Mouse (Mus musculus): ENCODE results near the gene Kdm7a. TPM values are rescaled to one million over a fixed set of nuclear protein-coding genes. Genes with fewer than 3 reads are reported as not detected.
A peak's percentile ranks its signal among the peaks of the same experiment; 100 is the strongest.

Kdm7a gene
- 5.2 and 5.8 TPM in 2 replicates for polyA plus RNA-seq (2014; fragmentation: Nextera tagmentation; extraction: Ambion mirVana)

DNA sequence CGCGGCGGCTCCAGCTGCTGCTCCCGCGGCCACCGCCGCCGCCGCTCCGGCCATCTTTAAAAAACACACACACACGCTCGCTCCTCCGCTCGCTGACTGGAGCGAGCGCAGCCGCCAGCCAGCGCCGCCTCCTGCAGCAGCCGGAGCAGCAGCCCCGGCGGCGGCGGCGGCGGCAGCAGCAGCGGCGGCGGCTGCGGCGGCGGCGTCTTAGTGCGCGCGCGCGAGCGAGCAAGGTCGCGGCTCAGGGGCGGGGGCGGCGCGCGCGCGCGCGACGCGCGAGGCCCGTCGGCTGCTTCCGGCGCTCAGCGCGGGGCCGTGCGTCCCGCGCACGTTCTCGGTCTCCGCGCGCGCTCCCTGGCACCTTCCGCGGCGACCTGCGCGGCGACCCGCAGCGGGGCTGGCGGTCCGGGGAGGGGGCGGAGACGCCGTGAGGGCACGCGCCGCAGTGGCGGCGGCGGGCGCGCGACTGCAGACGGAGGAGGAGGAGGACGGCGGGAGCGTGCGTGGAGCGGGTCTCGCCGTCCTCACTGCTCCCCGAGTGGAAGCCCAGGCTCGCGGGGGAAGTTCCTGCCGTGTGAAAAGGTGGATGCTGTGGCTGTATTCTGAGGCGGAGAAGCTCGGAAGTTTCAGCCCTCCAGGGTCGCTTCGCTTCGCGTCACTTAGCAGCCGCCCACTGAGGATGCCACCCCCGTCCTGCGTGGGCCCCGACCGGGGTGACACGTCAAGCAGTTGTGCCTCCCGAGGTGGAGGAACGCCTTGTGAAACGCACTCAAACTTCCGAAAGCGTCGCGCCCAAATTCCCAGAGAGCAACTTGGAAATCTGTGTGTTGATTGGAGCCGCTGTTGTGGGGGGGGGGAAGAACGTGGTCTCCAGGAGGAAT lies at the start of gene Kdm7a:
Gene Kdm7a, minus strand, starts transcription at position 209 of the 881 bp plus-strand sequence.
- no peaks in the 10 kb centered on the region for H3K36me3 ChIP-seq (ENCODE audit: control insufficient read depth, insufficient read depth, low read length)
- H3K4me3 ChIP-seq (ENCODE audit: low read depth, low read length), result peak within 1 kb of the TSS; percentile 92
- H3K27me3 ChIP-seq (ENCODE audit: control insufficient read depth, insufficient read depth, low read length), result no peaks in the 10 kb centered on the region
- peak within 1 kb of the TSS; percentile 58 for H3K4me2 ChIP-seq
- ATAC-seq (replicated peaks; ENCODE audit: insufficient number of reproducible peaks, low FRiP score, low TSS enrichment), result peak; percentile 83
- peaks cover 6% of the 10 kb centered on the region; the same call in 1 of the 2 replicates for H3K4me1 ChIP-seq (ENCODE audit: control insufficient read depth, insufficient read depth, low read length)
- no peaks in the 10 kb centered on the region for H3K9me3 ChIP-seq (replicated peaks; ENCODE audit: control insufficient read depth, low read length)
- under 1% methylated on average over 108 of the region's 124 CpGs for WGBS (ENCODE audit: insufficient replicate concordance)
- peak within 1 kb of the TSS; percentile 95 for H3K9ac ChIP-seq (ENCODE audit: low read depth, low read length)
- H3K27ac ChIP-seq (ENCODE audit: low read depth, low read length), result peak within 1 kb of the TSS; percentile 95

DNA sequence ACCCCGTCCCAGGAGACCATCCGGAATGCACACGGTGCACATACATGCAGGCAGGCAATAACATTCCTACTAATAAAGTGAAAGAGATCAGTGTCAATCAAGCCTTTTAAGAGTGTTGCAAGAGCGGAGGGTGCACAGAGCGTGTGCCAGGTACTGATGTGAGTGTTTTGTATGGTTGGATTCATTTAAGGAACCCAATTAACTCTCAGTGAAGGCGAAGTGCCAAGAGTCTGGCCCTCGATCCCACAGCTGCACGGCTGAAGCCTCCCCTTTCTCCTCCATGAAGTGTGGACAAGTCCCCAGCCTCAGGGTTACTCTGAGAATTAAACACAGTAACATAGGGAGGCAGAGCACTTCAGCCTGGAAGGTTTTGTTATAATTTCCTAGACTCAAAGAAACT lies 48.7 kb upstream of the Kdm7a start:
- 74% methylated on average over 8 of the region's 8 CpGs for WGBS (ENCODE audit: insufficient replicate concordance)
- H3K4me2 ChIP-seq, result no peak overlapping the region
- no peak overlapping the region for H3K4me3 ChIP-seq (ENCODE audit: low read depth, low read length)
- H3K4me1 ChIP-seq (ENCODE audit: control insufficient read depth, insufficient read depth, low read length), result 0 out of 2 replicates have a peak, but pooled peaks cover 3% of the 10 kb centered on the region
- H3K27me3 ChIP-seq (ENCODE audit: control insufficient read depth, insufficient read depth, low read length), result peaks cover 11% of the 10 kb centered on the region; the same call in 1 of the 2 replicates
- no peak overlapping the region for H3K27ac ChIP-seq (ENCODE audit: low read depth, low read length)
- no peaks in the 10 kb centered on the region for H3K9me3 ChIP-seq (replicated peaks; ENCODE audit: control insufficient read depth, low read length)
- no peaks in the 10 kb centered on the region for H3K36me3 ChIP-seq (ENCODE audit: control insufficient read depth, insufficient read depth, low read length)
- H3K9ac ChIP-seq (ENCODE audit: low read depth, low read length), result no peak overlapping the region
- no peak for ATAC-seq (replicated peaks; ENCODE audit: insufficient number of reproducible peaks, low FRiP score, low TSS enrichment)

DNA sequence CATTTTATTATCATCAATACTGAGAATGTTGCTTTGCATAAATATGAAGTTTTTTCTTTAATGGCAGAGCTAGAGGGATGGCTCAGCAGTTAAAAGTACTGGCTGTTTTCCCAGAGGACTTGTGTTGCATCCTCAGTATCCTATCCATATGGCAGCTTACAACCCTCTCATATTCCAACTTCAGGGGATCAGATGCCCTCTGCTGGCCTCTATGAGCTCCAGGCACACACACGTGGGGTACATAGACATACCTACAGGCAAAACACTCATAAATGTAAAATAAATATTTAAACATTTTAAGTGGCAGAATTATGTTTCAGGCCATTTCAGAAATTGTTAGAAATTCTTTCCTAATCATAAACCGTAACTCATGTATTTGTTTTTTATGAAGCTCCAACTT lies 43.5 kb upstream of the Kdm7a start:
- no peak overlapping the region for H3K4me2 ChIP-seq
- no peak for ATAC-seq (replicated peaks; ENCODE audit: insufficient number of reproducible peaks, low FRiP score, low TSS enrichment)

DNA sequence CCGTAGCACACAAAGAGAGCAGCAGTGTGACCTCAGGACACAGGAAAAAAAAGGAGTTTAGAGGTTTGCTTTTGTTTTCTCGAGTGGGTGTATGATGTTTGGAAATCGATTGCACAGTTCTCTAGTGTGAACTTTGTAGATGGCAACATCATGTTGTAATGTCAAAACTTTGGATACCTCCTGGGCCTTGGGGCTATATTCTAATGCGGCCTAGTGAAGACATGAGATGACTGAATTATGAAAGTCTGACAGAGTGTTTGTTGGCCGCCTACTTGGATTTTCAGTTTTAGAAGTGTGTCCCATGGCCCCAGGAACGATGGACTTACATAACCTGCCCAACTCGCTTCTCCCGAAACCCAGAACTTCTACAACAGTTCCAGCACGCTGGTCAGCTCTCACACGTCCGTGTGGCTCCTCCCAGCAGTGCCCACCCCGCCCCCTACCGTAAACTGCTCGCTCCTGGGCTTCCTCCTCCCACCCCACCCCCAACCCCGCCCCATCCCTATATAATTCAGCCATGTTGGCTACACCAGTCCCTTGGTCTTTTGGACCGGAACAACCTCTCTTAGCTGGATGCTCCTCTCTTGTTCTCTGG lies 42.7 kb upstream of the Kdm7a start:
- 45% methylated on average over 16 of the region's 16 CpGs for WGBS (ENCODE audit: insufficient replicate concordance)

More for the DNA sequence above, 43.5 kb upstream of the Kdm7a start:
- Histone ChIP-seq H3K27me3 (ENCODE audit: control insufficient read depth, insufficient read depth, low read length) (0 out of 2 replicates have a peak, but pooled peaks cover 2% of the 10 kb centered on the region), H3K27ac (ENCODE audit: low read depth, low read length) (no peak overlapping the region), H3K4me1 (ENCODE audit: control insufficient read depth, insufficient read depth, low read length) (no peaks in the 10 kb centered on the region), H3K36me3 (ENCODE audit: control insufficient read depth, insufficient read depth, low read length) (no peaks in the 10 kb centered on the region), H3K9ac (ENCODE audit: low read depth, low read length) (no peak overlapping the region), H3K4me3 (ENCODE audit: low read depth, low read length) (no peak overlapping the region), H3K9me3 (replicated peaks; ENCODE audit: control insufficient read depth, low read length) (no peaks in the 10 kb centered on the region)
- WGBS (ENCODE audit: insufficient replicate concordance), result 80% methylated on average over 2 of the region's 2 CpGs

DNA sequence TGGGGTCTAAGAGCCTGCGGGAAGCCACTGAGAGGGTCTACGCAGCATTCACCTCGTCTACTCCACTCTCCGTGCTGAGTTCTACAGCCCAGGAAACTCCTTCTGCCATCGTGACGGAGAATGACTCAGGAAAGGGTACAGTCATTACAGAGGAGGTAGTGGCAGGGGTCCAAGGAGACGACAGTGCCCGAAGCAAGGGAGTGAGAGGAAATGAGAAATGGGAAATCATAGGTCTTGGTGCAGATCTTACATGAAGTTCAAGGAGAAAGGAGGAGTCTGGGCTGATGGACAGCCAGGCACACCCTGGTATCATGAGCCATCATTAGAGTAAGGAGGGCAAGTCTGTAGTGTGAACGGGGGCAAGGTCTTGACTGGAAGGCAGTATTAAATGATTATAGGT lies 37.5 kb upstream of the Kdm7a start:
- Histone ChIP-seq H3K36me3 (ENCODE audit: control insufficient read depth, insufficient read depth, low read length) (no peaks in the 10 kb centered on the region), H3K4me3 (ENCODE audit: low read depth, low read length) (no peak overlapping the region), H3K27ac (ENCODE audit: low read depth, low read length) (no peak overlapping the region), H3K27me3 (ENCODE audit: control insufficient read depth, insufficient read depth, low read length) (no peaks in the 10 kb centered on the region), H3K9ac (ENCODE audit: low read depth, low read length) (no peak overlapping the region), H3K4me1 (ENCODE audit: control insufficient read depth, insufficient read depth, low read length) (peaks cover 5% of the 10 kb centered on the region; the same call in 1 of the 2 replicates), H3K4me2 (no peak overlapping the region), H3K9me3 (replicated peaks; ENCODE audit: control insufficient read depth, low read length) (no peaks in the 10 kb centered on the region)
- WGBS (ENCODE audit: insufficient replicate concordance), result 71% methylated on average over 9 of the region's 9 CpGs
- no peak for ATAC-seq (replicated peaks; ENCODE audit: insufficient number of reproducible peaks, low FRiP score, low TSS enrichment)

More for the DNA sequence above, 42.7 kb upstream of the Kdm7a start:
- H3K27ac ChIP-seq (ENCODE audit: low read depth, low read length), result no peak overlapping the region
- H3K4me2 ChIP-seq, result no peak overlapping the region
- H3K36me3 ChIP-seq (ENCODE audit: control insufficient read depth, insufficient read depth, low read length), result no peaks in the 10 kb centered on the region
- no peaks in the 10 kb centered on the region for H3K27me3 ChIP-seq (ENCODE audit: control insufficient read depth, insufficient read depth, low read length)
- H3K4me1 ChIP-seq (ENCODE audit: control insufficient read depth, insufficient read depth, low read length), result no peaks in the 10 kb centered on the region
- H3K4me3 ChIP-seq (ENCODE audit: low read depth, low read length), result no peak overlapping the region
- ATAC-seq (replicated peaks; ENCODE audit: insufficient number of reproducible peaks, low FRiP score, low TSS enrichment), result no peak
- no peaks in the 10 kb centered on the region for H3K9me3 ChIP-seq (replicated peaks; ENCODE audit: control insufficient read depth, low read length)
- no peak overlapping the region for H3K9ac ChIP-seq (ENCODE audit: low read depth, low read length)

DNA sequence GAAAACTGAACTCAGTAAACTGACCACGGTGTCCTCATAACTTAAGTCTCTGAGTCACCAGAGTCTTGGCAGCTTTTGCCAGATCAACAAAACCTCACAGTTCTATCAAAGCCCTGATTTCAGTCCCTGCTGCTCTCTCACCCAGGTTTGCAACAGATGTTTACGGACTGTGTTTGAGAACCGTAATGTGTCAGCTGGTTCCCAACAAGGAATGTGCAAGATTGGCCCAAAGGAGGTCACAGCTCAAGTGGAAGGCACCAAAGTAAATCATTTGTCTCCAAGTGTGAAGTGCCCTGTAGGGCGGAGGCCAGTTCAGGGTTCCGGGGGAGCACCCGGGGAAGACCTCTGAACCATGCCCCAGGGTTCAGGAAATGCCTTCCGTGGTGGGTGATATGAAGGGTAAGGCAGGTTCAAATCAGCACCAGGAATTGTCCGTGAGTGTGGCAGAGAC lies 36.9 kb upstream of the Kdm7a start:
- no peak overlapping the region for H3K4me3 ChIP-seq (ENCODE audit: low read depth, low read length)
- no peaks in the 10 kb centered on the region for H3K36me3 ChIP-seq (ENCODE audit: control insufficient read depth, insufficient read depth, low read length)
- H3K4me1 ChIP-seq (ENCODE audit: control insufficient read depth, insufficient read depth, low read length), result peaks cover 5% of the 10 kb centered on the region; the same call in 1 of the 2 replicates
- no peak overlapping the region for H3K9ac ChIP-seq (ENCODE audit: low read depth, low read length)
- no peak overlapping the region for H3K27ac ChIP-seq (ENCODE audit: low read depth, low read length)
- no peaks in the 10 kb centered on the region for H3K9me3 ChIP-seq (replicated peaks; ENCODE audit: control insufficient read depth, low read length)
- ATAC-seq (replicated peaks; ENCODE audit: insufficient number of reproducible peaks, low FRiP score, low TSS enrichment), result no peak
- 61% methylated on average over 8 of the region's 8 CpGs for WGBS (ENCODE audit: insufficient replicate concordance)
- no peak overlapping the region for H3K4me2 ChIP-seq
- H3K27me3 ChIP-seq (ENCODE audit: control insufficient read depth, insufficient read depth, low read length), result no peaks in the 10 kb centered on the region

DNA sequence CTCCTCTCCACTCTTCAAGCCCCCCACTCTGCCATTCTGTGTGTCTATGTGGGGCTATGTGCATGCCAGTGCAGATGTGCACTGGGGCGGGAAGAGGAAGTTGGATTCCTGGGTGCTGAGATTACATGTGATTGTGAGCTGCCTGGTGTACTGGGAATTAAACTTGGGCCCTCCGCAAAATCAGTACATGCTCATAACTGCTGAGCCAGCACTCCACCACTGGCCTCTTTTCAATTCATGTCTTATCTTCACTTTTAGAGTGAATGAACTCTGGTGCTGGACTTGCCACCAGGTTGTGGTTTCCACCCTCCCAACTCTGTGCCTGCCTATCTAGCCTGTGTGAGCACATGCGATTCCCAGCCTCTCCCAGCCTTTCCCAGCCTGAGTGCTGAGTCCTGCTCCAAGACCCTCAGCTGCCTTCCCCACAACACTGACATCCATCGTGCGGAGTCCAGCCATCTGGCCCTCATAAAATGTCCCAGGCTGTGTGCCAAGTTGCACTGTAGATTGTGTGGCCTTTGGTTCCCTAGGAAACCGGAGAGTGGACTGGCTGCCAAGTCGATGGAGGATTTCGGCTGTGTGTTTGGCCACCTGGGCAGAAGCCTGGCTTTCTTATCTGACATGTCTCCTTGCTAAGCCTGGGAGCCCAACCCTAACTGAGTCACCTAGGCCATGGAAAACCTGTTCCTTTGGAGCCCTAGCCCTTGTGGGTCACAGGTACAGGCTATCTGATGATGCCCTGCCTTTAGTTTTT lies 36.3 kb upstream of the Kdm7a start:
- Histone ChIP-seq H3K9me3 (replicated peaks; ENCODE audit: control insufficient read depth, low read length) (no peaks in the 10 kb centered on the region), H3K36me3 (ENCODE audit: control insufficient read depth, insufficient read depth, low read length) (no peaks in the 10 kb centered on the region), H3K9ac (ENCODE audit: low read depth, low read length) (no peak overlapping the region), H3K4me2 (no peak overlapping the region), H3K27me3 (ENCODE audit: control insufficient read depth, insufficient read depth, low read length) (no peaks in the 10 kb centered on the region), H3K27ac (ENCODE audit: low read depth, low read length) (no peak overlapping the region), H3K4me3 (ENCODE audit: low read depth, low read length) (no peak overlapping the region), H3K4me1 (ENCODE audit: control insufficient read depth, insufficient read depth, low read length) (peaks cover 5% of the 10 kb centered on the region; the same call in 1 of the 2 replicates)
- WGBS (ENCODE audit: insufficient replicate concordance), result 42% methylated on average over 8 of the region's 8 CpGs
- ATAC-seq (replicated peaks; ENCODE audit: insufficient number of reproducible peaks, low FRiP score, low TSS enrichment), result peak; percentile 70

DNA sequence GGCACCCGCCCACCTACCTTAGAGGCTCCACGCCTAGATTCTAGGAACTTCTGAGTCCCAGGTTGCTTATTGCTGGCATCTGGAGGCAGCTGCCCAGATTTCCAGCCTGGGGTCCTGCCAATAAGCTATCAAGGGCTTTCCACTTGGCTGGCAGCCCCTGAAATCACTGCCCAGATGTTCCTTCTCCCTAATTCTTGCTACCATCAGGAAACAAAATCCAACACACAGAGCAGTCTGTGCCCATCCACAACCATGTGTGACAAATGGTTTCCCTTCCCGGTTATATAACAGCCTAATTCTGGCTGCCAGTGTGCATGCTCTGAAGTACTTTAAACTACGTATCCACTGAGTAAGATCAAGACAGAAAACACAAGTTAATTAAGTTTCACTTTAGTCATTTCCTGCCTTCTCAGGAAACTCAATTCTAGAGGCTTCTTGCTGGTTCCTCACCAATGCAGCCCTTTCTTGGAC lies 34.9 kb upstream of the Kdm7a start:
- no peak overlapping the region for H3K4me2 ChIP-seq
- H3K27ac ChIP-seq (ENCODE audit: low read depth, low read length), result no peak overlapping the region
- H3K4me3 ChIP-seq (ENCODE audit: low read depth, low read length), result no peak overlapping the region
- no peaks in the 10 kb centered on the region for H3K27me3 ChIP-seq (ENCODE audit: control insufficient read depth, insufficient read depth, low read length)
- WGBS (ENCODE audit: insufficient replicate concordance), result 83% methylated on average over 4 of the region's 4 CpGs
- H3K9me3 ChIP-seq (replicated peaks; ENCODE audit: control insufficient read depth, low read length), result no peaks in the 10 kb centered on the region
- H3K36me3 ChIP-seq (ENCODE audit: control insufficient read depth, insufficient read depth, low read length), result no peaks in the 10 kb centered on the region
- no peak for ATAC-seq (replicated peaks; ENCODE audit: insufficient number of reproducible peaks, low FRiP score, low TSS enrichment)
- peaks cover 5% of the 10 kb centered on the region; the same call in 1 of the 2 replicates for H3K4me1 ChIP-seq (ENCODE audit: control insufficient read depth, insufficient read depth, low read length)
- H3K9ac ChIP-seq (ENCODE audit: low read depth, low read length), result no peak overlapping the region
